16 mouse cellular contexts compared by ENCODE assay signal in genomic region chr16:5029847-5030246, GRCm38 (mm10). TPM values are rescaled to one million over a fixed set of nuclear protein-coding genes. Genes with fewer than 3 reads are reported as not detected.
DNase-seq lines count a peak whose midpoint lies in the region; ATAC-seq and TF ChIP-seq lines count a peak whose summit lies in the region.
"Had no signal": no experiment of that assay in that cellular context is flagged by ENCODE, and none has a peak within 500 bp of the region (broad histone marks: within the 10 kb centered on the region; RNA-seq: fewer than 3 reads in every experiment).

No protein-coding gene starts in this region.

- no peak for TF ChIP-seq POLR2A in lung, adult 2 months (IDR thresholded peaks at IDR 0.05; ENCODE audit: borderline replicate concordance, extremely low read depth, low read depth, low read length)

- H3K27ac ChIP-seq in midbrain, embryonic 13.5 days = no peak overlapping the region
- H3K27ac ChIP-seq: embryonic facial prominence, embryonic 12.5 days; heart, embryonic 10.5 days; midbrain, embryonic 12.5 days had no signal

- H3K36me3 ChIP-seq in midbrain, embryonic 13.5 days = peaks cover 99% of the 10 kb centered on the region

- no peak overlapping the region for H3K9ac ChIP-seq in midbrain, embryonic 13.5 days (replicated peaks)
- H3K9ac ChIP-seq: embryonic facial prominence, embryonic 12.5 days; midbrain, embryonic 12.5 days had no signal

- no peak for TF ChIP-seq CTCF in lung, adult 2 months (IDR thresholded peaks at IDR 0.05; ENCODE audit: insufficient read depth, low read length)

- no peak overlapping the region for H3K4me2 ChIP-seq in midbrain, embryonic 13.5 days (replicated peaks)
- H3K4me2 ChIP-seq: embryonic facial prominence, embryonic 12.5 days; midbrain, embryonic 12.5 days had no signal

- H3K4me1 ChIP-seq in lung, adult 2 months (ENCODE audit: control insufficient read depth, insufficient read depth, low read length) = no peaks in the 10 kb centered on the region
- no peaks in the 10 kb centered on the region for H3K4me1 ChIP-seq in midbrain, embryonic 13.5 days (replicated peaks)
- H3K4me1 ChIP-seq: embryonic facial prominence, embryonic 12.5 days; heart, embryonic 10.5 days; midbrain, embryonic 12.5 days had no signal

- 0 out of 2 replicates have a peak, but pooled peaks have one; percentile 22 for ATAC-seq in common myeloid progenitor, adult 5-6 weeks (replicated peaks; ENCODE audit: low read depth, poor library complexity, severe bottlenecking)
- no peak for ATAC-seq in midbrain, embryonic 13.5 days
- ATAC-seq: hindbrain, embryonic 16.5 days had no signal

- H3K4me3 ChIP-seq in lung, adult 2 months (replicated peaks; ENCODE audit: extremely low read depth, low read depth, low read length) = no peak overlapping the region
- H3K4me3 ChIP-seq in midbrain, embryonic 13.5 days (replicated peaks) = no peak overlapping the region
- H3K4me3 ChIP-seq: embryonic facial prominence, embryonic 12.5 days; heart, embryonic 10.5 days; midbrain, embryonic 12.5 days had no signal

- H3K9me3 ChIP-seq in midbrain, embryonic 13.5 days = no peaks in the 10 kb centered on the region
- H3K9me3 ChIP-seq: embryonic facial prominence, embryonic 12.5 days; heart, embryonic 10.5 days; midbrain, embryonic 12.5 days had no signal

- DNase-seq in lung, adult 2 months = peak; percentile 32
- DNase-seq in lung, postnatal 10 days = no peak
- peak; percentile 39 to 43 for DNase-seq in lung, postnatal 4 days
- peak; percentile 20 for DNase-seq in yolk sac, embryonic 10.5 days (ENCODE audit: low spot score)
- no peak for DNase-seq in layer of hippocampus, adult 9-10 months (ENCODE audit: low spot score)
- DNase-seq: adrenal gland, postnatal 36 days; cerebellum, adult 18-20 months had no signal

- 34% methylated on average over 2 of the region's 2 CpGs for WGBS in lung, adult 2 months
- 60% methylated on average over 2 of the region's 2 CpGs for WGBS in midbrain, embryonic 13.5 days

- no peaks in the 10 kb centered on the region for H3K27me3 ChIP-seq in midbrain, embryonic 13.5 days
- H3K27me3 ChIP-seq: embryonic facial prominence, embryonic 12.5 days; midbrain, embryonic 12.5 days had no signal

RNA-seq across cellular contexts. Expression of gene Rogdi, which starts 16.5 kb away (rescaled TPM):
- polyA plus RNA-seq in lung, adult 2 months (2012; rRNA removed) = 108 and 117 TPM in 2 replicates
- 6.7 and 10.7 TPM in 2 replicates for total RNA-seq in common myeloid progenitor, adult 5-6 weeks (2017)
- polyA plus RNA-seq in midbrain, embryonic 13.5 days (2015; fragmentation: Nextera tagmentation; extraction: Ambion mirVana) = 137 and 139 TPM in 2 replicates

RNA-seq across cellular contexts. Expression of gene Glyr1, which starts 19.8 kb away (rescaled TPM):
- polyA plus RNA-seq in lung, adult 2 months (2012; rRNA removed) = 46.8 and 60.1 TPM in 2 replicates
- 89.6 and 95.6 TPM in 2 replicates for total RNA-seq in common myeloid progenitor, adult 5-6 weeks (2017)
- 228 and 230 TPM in 2 replicates for polyA plus RNA-seq in midbrain, embryonic 13.5 days (2015; fragmentation: Nextera tagmentation; extraction: Ambion mirVana)

RNA-seq across cellular contexts. Expression of gene Ubn1, which starts 20.0 kb away (rescaled TPM):
- 33.5 and 46.2 TPM in 2 replicates for polyA plus RNA-seq in lung, adult 2 months (2012; rRNA removed)
- 50.9 and 67.4 TPM in 2 replicates for total RNA-seq in common myeloid progenitor, adult 5-6 weeks (2017)
- 17.6 and 19.6 TPM in 2 replicates for polyA plus RNA-seq in midbrain, embryonic 13.5 days (2015; fragmentation: Nextera tagmentation; extraction: Ambion mirVana)

RNA-seq across cellular contexts. Expression of gene Smim22, which starts 22.8 kb away (rescaled TPM):
- 73.2 and 81.3 TPM in 2 replicates for polyA plus RNA-seq in lung, adult 2 months (2012; rRNA removed)
- total RNA-seq in common myeloid progenitor, adult 5-6 weeks (2017) = not detected in 2 replicates
- 0.81 TPM in 1 of 2 replicates, not detected in the other for polyA plus RNA-seq in midbrain, embryonic 13.5 days (2015; fragmentation: Nextera tagmentation; extraction: Ambion mirVana)
- total RNA-seq: adrenal gland, postnatal 36 days; MEL had no signal
- polyA plus RNA-seq: midbrain, embryonic 12.5 days had no signal

RNA-seq across cellular contexts. Expression of gene Sept12, which starts 32.2 kb away (rescaled TPM):
- polyA plus RNA-seq in lung, adult 2 months (2012; rRNA removed) = not detected in 2 replicates
- total RNA-seq in common myeloid progenitor, adult 5-6 weeks (2017) = not detected in 2 replicates
- not detected in 2 replicates for polyA plus RNA-seq in midbrain, embryonic 13.5 days (2015; fragmentation: Nextera tagmentation; extraction: Ambion mirVana)
- total RNA-seq: adrenal gland, postnatal 36 days; MEL had no signal
- polyA plus RNA-seq: embryonic facial prominence, embryonic 12.5 days; heart, embryonic 10.5 days; hindbrain, embryonic 16.5 days; limb, embryonic 11.5 days; midbrain, embryonic 12.5 days; spleen, adult 2 months had no signal

Comparison
In these comparisons a context has a peak if more than half of its experiments do, and no peak if none do; other contexts are left out.
1. DNase-seq: peak in lung, adult 2 months (single experiment), lung, postnatal 4 days (2 of 2) and yolk sac, embryonic 10.5 days (single experiment); none in lung, postnatal 10 days (single experiment) and layer of hippocampus, adult 9-10 months (single experiment).